Mouse (Mus musculus): ENCODE data around the gene Slc6a14.

DNA sequence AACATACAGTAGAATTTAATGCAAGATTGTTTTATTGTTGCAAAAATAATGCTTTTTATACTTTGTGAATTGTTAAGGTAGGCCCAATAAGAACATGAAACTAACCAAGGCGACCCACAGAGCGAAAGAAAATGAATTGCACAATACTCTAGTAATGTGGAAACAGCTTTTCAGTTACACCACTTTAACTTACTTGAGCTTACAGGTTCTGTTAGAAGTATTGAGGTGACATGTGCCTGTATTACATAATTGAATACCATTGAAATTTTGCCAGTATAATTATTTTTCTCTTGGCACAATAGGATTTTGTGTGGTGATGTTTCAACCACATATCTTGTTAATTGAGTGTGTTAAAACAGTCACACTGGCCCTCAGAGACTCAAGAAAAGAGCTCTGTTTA is 2.2 kb downstream of the Slc6a14 start:
- TF ChIP-seq POLR2A (IDR thresholded peaks at IDR 0.05; ENCODE audit: extremely low read depth, insufficient read depth, low read length) (no peak), CTCF (IDR thresholded peaks at IDR 0.05; ENCODE audit: extremely low read depth, insufficient read depth, low read length) (no peak)
